Mouse (Mus musculus) intestine, embryonic 16.5 days (tissue): ENCODE measurements around the gene Arl5a. TPM values are rescaled to one million over a fixed set of nuclear protein-coding genes. Genes with fewer than 3 reads are reported as not detected.

Experiments
- ATAC-seq: fragments of 200-750 bp; cut with Nextera tagmentation; 2 replicates; pipeline ENCODE4 v1.8.0; 2017; ENCODE audit warnings: moderate TSS enrichment, moderate library complexity
- H3K27ac ChIP-seq: fragments of 300-500 bp; sonication (generic); 2 replicates; pipeline ENCODE4 v1.5.1; 2014; ENCODE audit warnings: mild to moderate bottlenecking, low read length
- H3K27me3 ChIP-seq: fragments of 300-500 bp; sonication (generic); replicated peaks from 2 replicates; pipeline ENCODE4 v1.6.1; 2014; ENCODE audit warnings: low read length, control low read depth, mixed read lengths; ENCODE audit not compliant: control insufficient read depth, insufficient read depth
- H3K36me3 ChIP-seq: fragments of 300-500 bp; sonication (generic); 2 replicates; pipeline ENCODE4 v1.6.1; 2014; ENCODE audit warnings: low read length, control low read depth; ENCODE audit not compliant: control insufficient read depth, insufficient read depth
- H3K4me1 ChIP-seq: fragments of 300-500 bp; sonication (generic); 2 replicates; pipeline ENCODE4 v1.6.1; 2014; ENCODE audit warnings: low read length, control low read depth, mixed read lengths; ENCODE audit not compliant: control insufficient read depth, insufficient read depth
- H3K4me2 ChIP-seq: fragments of 300-500 bp; sonication (generic); 2 replicates; pipeline ENCODE4 v1.6.1; 2014; ENCODE audit warnings: low read depth, low read length, control low read depth
- H3K4me3 ChIP-seq: fragments of 300-500 bp; sonication (generic); 2 replicates; pipeline ENCODE4 v1.5.1; 2014; ENCODE audit warnings: mild to moderate bottlenecking, low read length
- H3K9ac ChIP-seq: fragments of 300-500 bp; sonication (generic); 2 replicates; pipeline ENCODE4 v1.6.1; 2014; ENCODE audit warnings: low read depth, low read length
- H3K9me3 ChIP-seq: fragments of 300-500 bp; sonication (generic); 2 replicates; pipeline ENCODE4 v1.6.1; 2016; ENCODE audit warnings: low read length, control low read depth; ENCODE audit not compliant: control insufficient read depth
- WGBS: fragments of 180-500 bp; shearing (Covaris S2); extraction: QIAGEN DNeasy Blood & Tissue Kit; methylation state at CpG from one replicate; pipeline ENCODE4 v1.1.7; 2014; 5-methylcytosine and 5-hydroxymethylcytosine counted together
- polyA plus RNA-seq: library from polyadenylated mRNA; unstranded; fragments of >200 nt; fragmentation: Nextera tagmentation; extraction: Ambion mirVana; gene quantifications from 2 replicates; pipeline ENCODE4 v1.2.1, GENCODE M21; 2015

The Arl5a gene
- polyA plus RNA-seq, 1 experiment from 2014 or later: 10.8 TPM

DNA sequence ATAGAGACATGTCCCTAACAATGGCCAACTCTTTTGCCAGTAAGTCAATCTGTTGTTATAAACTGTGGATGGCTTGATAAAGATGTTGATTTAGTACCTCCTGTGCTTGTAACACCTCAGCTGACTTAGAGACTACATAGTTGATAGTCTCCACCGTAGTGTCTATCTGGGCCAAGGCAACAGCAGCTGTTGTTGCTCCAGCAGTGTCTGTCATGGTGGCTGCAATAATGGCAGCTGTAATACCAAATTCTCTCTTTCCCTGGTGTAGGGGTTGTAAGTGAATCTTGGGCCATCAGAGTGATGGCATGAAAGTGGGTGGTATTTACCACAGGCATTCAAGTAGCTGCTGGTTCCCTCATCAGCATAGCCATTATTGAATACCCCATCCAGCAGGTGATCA, 73.7 kb downstream of the Arl5a start:
- Histone ChIP-seq H3K4me3 (no peak overlapping the region), H3K27ac (no peak overlapping the region), H3K27me3 (no peaks in the 10 kb centered on the region), H3K36me3 (no peaks in the 10 kb centered on the region), H3K9ac (no peak overlapping the region), H3K9me3 (no peaks in the 10 kb centered on the region), H3K4me1 (no peaks in the 10 kb centered on the region), H3K4me2 (no peak overlapping the region)
- no peak for ATAC-seq
- 87% methylated on average over 1 of the region's 1 CpGs for WGBS

Other genes with a start within 250 kb of the Arl5a start
- 0.40 and 0.77 TPM in 2 replicates for gene Neb, start 46.4 kb downstream of the Arl5a start, polyA plus RNA-seq